Mouse (Mus musculus): ENCODE measurements at regions not wholly inside any gene's neighbourhood (a gene's known extent, or its start where the extent isn't known, plus 50 kb on each side); places are given as distances from the start of the nearest gene placed in this dataset.

- no peak for DNase-seq (ENCODE audit: low read depth, low spot score)
Measured at GRCm38 (mm10) chr7:68444426-68445095, 170.9 kb downstream of the Fam169b start.

GRCm38 (mm10) chr7:68440661-68441150 lies 167.1 kb downstream of the Fam169b start:
- DNase-seq (ENCODE audit: low read depth, low spot score) = no peak

DNA sequence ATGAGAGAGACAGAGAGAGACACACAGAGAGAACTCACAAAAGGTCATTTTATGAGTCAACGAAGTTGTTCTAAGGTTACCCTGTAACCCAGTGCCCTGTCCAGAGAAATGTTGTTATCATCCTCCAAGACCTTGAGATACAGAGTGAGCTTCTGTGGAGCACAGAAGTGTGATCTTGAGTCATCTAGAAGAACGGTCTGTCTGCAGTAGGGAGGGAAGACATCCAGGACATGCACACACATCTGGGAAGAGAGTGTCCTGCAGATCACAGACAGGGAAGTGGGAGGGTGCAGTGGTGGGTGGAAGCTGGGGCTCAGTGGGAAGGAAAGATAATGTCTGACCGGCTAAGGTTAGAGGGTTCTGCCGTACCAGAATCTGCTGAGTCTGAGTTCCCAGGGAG lies 155.3 kb downstream of the Fam169b start:
- no peak for DNase-seq (ENCODE audit: low read depth, low spot score)

- no peak for DNase-seq (ENCODE audit: low read depth, low spot score)
Measured at GRCm38 (mm10) chr7:68415890-68416289, 142.3 kb downstream of the Fam169b start.

GRCm38 (mm10) chr7:68412786-68413185 lies 139.1 kb downstream of the Fam169b start:
- DNase-seq (ENCODE audit: low read depth, low spot score) = no peak

Data from WW6 (cell line).